Mouse (Mus musculus) NIH3T3 (cell line): ENCODE data around the gene Dnajc27.

Experiments
- DNase-seq: peaks from one replicate; pipeline ENCODE4 v3.0.0-alpha.2; 2012; ENCODE audit warnings: low read depth

Gene Dnajc27

DNA sequence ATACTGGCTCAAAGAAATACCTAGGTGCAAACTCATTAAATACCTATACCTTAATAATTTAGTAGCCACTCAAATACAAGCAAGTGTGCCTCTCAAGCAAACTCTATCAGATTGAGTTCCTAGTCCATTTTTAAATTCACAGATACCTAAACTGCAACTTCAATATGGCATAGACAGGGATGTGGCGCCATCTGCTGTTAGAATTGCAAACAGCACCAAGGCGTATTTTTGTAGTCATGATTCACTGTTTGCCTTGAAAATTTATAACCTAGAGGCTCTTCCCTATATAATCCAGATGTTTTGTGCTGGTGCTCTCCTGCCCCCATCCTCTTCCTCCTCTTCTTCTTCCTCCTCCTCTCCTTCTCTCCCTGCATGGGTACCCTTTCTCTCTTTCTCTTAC, 2.1 kb upstream of the Dnajc27 start:
- peak; percentile 91 for DNase-seq

DNA sequence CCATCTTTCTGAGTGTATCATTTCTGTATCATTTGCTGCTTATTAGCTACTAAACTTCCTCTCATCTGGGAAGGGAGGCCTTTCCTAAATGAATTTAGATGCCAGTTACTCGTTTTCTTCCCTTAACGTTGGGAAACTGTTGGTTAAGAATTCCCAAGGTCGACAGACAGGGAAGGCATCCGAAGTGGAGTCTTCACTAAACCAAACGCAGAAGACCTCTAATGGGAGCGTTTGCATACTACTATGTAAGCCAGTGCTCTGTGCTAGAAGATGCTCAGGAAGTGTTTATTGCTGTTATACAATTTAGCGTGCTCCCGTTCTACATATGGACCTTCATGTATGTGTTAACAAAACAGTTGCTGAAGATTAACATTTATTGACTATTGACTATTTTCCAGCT, 1.1 kb downstream of the Dnajc27 start:
- DNase-seq: no peak

DNA sequence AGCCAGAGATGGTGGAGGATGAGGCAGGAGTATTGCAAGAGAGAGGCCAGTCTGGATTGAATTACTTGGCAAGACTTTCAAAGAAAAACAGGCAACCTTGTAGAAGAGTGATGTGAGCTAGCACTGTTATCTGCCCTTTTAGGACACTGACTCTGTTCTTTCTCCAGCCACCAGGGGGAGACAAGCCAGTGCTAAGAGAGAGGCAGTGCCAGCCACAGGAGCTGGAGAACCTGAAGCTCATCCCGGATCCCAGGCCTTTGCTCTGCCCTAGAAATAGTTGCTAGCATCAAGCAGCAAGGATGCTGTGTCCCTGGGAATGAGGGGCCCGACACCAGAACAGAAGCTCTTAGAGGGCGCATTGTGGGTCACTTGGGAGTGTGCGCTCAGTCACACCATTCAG, 25.0 kb downstream of the Dnajc27 start:
- peak; percentile 87 for DNase-seq

DNA sequence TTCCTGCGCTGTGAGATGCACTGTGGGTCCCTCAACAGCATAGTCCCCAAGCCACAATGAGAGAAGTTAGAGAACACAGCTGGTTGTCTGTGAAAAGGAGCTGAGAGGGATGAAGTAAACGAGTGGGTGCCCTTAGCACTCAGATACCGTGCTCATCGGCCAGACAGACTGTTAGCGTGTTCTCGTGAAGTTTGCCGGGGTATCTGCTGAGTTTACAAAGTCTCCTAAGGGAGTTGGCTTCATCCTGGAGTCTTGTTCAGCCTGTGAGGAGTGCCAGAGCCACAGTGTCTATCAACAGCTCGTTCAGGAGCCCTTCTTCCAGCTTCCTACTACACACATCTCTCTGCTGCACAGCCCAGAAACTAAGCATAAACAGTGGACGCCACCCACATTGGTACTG, 33.7 kb downstream of the Dnajc27 start:
- DNase-seq: no peak

DNA sequence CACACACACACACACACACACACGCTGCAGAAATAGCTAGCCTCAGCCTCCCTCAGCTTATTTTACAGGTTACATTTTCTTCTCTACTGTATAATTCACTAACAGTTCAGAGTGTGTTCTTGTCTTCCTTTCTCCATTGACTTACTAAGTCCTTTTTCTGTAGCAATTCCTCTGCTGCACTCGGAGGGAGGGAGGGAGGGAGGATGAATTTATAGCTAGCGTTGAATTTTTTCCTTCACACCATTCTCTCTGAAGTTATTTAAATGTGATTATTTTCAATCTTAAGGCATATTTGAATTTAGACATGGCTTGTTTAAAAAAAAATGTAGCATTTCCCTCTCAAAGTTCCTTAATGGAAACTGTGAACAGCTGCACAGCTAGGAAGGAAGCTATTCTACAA, 34.8 kb downstream of the Dnajc27 start:
- no peak for DNase-seq

DNA sequence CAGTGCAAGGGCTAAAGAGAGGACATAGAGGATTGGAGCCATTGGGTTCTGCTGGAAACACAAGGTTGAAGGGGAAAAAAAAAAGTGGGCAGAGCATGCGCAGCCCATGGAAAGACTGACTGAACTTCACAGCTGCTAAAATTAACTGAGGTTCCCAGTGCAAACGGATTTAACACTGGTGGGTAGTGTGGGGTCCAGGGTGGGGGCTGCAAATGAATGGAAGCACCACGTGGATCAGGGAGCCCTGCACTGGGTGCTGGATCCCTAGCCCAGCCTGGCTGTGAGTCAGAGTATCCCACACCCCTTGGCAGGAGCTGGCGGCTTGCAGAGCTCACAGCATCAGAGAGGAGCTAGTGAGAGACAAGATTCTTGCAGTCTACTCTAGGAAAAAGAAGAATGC, 35.2 kb downstream of the Dnajc27 start:
- DNase-seq: peak; percentile 17

DNA sequence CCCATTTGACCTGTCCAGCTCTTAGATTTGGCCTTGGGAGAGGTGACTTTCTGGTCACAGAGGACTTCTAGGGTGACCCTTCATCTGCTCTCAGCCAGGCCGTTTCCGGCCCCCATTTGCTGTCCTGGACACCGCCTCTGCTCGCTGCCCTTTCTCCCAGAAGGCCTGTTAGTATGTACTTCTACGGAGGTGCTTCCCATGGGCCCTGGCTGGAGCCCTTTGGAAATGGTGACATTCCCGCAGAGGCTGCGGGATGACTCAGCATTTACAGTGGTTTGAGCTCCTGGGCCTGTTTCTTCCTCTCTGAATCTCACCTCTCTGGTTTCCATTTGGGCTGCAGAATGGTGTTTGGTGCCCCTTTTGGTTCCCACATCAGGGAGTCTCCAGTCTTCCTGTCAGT, 45.0 kb downstream of the Dnajc27 start:
- DNase-seq: peak; percentile 14

DNA sequence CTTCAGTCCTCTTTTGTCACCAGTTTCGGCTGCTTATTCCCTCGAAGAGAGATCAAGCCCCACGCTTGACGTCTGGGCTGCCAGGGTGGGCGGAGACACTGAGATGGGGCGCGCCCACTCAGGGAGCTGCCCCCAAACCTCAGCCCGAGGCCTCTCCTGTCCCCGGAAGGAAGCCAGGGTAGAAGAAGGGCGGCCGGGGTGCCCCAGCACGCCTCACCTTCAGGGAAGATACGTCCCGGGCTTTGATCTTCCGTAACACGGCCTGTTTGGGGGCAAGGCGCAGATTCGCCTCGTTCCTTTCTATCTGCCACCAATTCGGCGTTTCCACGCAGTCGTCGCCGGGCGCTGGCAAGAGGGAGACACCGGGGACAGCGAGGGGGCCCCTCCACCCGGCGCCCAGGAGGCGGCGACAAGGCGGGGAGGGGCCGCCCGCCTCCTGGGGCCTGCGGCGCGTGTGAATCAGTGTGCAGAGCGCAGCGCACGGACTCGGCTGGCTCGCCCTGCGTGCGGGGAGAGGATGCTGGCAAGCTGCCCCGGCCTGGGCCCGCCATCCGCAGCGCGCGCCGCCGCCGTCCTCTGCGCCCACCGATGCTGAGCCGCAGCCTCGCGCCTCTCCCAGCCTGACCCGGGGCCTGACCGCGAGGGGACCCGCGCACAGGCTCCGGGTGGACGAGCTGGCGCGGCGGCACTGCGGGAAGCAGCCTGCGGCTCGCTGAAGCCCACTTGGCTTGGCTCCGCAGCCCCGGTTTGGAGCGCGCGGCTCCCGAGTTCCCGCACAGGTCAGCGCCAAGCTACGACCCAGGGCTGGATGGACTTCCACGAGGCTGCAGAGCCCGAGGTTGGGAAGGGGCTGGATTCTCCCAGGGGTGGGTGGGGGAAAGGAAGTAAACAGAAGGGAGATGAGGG, 50.8 kb downstream of the Dnajc27 start, which contains the start of gene Adcy3:
TSS of gene Adcy3 (plus strand) at position 163 of the 906 bp plus-strand sequence.
- peak; percentile 17 for DNase-seq

DNA sequence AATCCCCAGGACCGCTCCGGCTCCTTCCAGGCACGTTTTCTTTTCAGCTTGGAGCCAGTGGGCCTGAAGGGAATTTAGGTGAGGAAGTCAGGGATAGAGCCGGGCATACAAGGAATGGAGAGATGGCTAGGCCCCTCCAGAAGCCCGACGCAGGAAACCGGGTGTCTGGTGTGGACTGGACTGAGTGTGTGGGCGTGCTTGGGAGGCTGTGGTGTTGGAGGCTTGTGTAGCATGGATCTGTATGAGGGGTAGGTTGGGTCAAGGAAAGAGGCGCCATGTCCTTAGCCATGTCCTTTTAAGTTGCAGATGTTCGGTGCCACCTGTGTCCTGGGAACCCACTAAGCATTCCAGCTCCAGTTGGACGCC, 51.4 kb downstream of the Dnajc27 start:
- no peak for DNase-seq

DNA sequence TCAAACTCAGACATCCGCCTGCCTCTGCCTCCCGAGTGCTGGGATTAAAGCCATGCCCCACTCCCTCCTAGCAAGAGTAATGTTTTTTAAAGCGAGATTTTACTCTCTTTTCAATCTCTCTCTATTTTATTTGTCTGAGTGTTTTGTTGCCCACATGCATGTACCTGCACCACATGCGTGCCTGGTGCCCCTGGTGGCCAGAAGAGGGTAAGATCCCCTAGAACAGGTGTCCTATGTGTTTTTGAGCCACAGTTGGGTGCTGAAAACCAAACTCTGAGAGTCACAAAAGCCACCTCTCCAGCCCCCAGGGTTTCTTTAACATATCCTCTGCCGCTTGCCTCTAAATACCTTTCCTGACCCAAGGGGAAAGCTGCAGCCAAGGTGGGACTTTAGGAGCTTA, 60.8 kb downstream of the Dnajc27 start:
- DNase-seq: no peak

DNA sequence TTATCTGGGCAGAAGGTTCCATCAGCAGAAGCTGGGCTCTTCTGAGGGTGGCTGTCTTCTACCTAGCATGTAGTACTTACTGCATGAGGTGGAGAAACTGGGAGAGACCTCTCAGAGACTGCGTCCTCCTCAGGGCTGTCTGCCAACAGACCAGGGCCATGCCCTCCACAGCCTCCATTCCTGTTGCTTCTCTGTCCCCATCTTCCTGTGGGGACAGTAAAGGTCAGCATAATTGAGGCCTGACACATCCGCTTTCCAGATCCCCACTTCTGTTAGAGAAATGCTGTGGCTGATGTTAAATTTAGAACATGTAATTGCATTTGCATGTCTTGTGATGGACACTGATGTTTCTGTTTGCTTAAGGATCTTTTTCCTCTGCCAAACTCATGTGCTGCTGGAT, 68.6 kb downstream of the Dnajc27 start:
- DNase-seq: no peak

DNA sequence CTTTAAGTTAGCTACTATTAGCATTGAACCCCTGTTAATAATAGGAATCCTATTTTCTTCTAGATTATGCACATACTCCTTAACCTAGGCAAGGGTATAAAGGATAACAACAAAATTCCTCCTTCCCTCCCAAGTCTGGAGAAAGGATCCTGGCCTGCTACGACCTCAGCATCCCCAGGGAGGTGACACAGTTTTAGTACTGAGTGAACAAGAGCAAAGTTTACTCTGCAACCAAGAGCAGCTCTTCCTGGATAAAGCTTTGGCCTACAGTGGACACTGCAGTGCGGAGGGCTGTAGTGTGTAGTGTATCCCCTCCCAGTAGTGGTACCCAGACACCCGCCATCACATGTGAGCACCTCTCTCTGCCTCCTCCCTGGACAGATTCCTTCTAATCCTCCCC, 69.6 kb downstream of the Dnajc27 start:
- DNase-seq: no peak

DNA sequence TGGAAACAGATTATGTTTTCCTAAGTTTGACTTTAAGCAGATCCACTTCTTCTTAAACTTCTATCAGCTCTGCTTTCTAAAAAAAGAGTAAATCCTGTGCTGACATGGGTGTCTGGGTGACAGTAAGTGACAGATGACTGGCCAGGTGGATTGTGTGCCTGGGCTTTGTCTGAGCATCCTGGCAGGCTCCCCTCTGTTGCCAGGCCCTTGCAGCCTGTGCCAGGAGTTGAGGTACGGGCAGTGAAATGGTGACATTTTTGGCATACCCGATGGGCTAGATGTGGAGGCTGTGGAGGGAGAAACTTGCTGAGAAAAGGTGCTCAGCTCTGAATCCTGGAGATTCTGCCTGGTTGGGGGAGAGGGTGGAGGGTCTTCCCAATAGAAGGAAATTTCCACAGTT, 75.1 kb downstream of the Dnajc27 start:
- DNase-seq: no peak

DNA sequence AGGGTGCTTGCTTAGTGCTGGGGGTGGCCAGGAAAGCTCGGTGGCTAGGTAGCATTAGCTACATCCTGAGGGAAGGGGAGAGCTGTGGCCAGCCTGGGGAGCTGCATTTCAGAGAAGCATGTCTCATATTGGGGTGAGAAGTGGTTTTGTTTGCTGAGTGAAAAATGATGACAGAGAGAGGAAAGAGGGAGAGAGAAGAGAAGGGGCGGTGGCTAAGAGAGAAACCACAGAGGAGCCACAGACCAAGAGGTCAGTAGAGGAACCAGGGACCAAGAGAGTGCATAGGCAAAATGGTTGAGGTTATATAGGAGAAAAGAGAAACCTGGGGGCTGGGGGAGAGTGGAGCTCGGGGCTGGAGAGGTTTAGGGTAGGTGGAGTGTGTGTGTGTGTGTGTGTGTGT, 75.8 kb downstream of the Dnajc27 start:
- DNase-seq: no peak

DNA sequence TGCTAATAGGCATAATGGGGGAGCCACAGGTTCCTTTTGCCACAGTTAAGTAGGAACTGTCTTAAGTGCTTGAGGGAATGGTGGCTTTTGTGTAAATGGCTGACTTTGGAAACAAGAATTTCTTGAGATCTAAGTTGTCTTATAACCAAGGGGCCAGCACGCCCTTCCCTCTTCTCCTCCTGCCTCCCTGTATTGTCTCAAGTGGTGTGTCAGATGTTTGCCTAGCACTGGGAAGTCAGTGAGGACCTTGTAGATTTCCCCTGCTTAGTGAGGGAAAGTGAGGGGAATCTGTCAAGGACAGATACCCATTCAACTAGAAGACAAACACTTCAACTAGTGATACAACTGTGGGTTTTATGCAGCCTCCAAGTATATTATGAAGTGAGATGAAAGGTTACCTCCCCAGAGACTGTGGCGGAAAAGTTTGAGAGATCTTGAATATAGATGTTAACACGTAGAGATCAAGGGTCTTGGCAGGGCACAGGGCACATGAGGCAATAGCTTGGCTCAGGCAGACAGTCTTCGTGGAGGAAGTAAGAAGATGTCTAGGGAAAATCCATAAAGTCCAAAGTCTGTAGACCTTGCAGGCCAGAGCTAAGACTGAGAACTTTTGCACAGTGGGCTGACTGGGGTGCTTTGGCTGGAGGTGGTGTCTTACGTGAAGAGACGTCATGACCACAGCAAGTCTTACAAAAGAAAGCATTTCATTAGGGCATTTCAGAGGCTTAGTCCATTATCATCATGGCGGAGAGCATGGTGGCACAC, 76.7 kb downstream of the Dnajc27 start:
- DNase-seq: no peak
